Mouse (Mus musculus): ENCODE data around the gene Jazf1. TPM values are rescaled to one million over a fixed set of nuclear protein-coding genes. Genes with fewer than 3 reads are reported as not detected.

The Jazf1 gene
- polyA plus RNA-seq, 1 experiment from 2014 or later = 13.9 TPM

GRCm38 (mm10) chr6:52790781-52791180, 277.6 kb downstream of the Jazf1 start:
- H3K27ac ChIP-seq = no peak overlapping the region
- H3K4me1 ChIP-seq (replicated peaks) = peaks cover 27% of the 10 kb centered on the region
- no peaks in the 10 kb centered on the region for H3K9me3 ChIP-seq (replicated peaks)
- no peaks in the 10 kb centered on the region for H3K36me3 ChIP-seq
- no peak overlapping the region for H3K4me3 ChIP-seq
- no peak overlapping the region for H3K9ac ChIP-seq
- no peaks in the 10 kb centered on the region for H3K27me3 ChIP-seq
- 81% methylated on average over 4 of the region's 4 CpGs for WGBS
- no peak overlapping the region for H3K4me2 ChIP-seq
- ATAC-seq (replicated peaks; ENCODE audit: insufficient number of reproducible peaks, insufficient read depth, low FRiP score, low read depth) = no peak

- 48% methylated on average over 10 of the region's 10 CpGs for WGBS
- Histone ChIP-seq H3K27ac (no peak overlapping the region), H3K4me1 (replicated peaks) (peaks cover 25% of the 10 kb centered on the region), H3K36me3 (no peaks in the 10 kb centered on the region), H3K9me3 (replicated peaks) (no peaks in the 10 kb centered on the region), H3K4me2 (no peak overlapping the region), H3K27me3 (no peaks in the 10 kb centered on the region), H3K4me3 (no peak overlapping the region), H3K9ac (no peak overlapping the region)
- ATAC-seq (replicated peaks; ENCODE audit: insufficient number of reproducible peaks, insufficient read depth, low FRiP score, low read depth) = no peak
Measured at GRCm38 (mm10) chr6:52790316-52790715, 278.1 kb downstream of the Jazf1 start.

- Histone ChIP-seq H3K36me3 (no peaks in the 10 kb centered on the region), H3K27ac (no peak overlapping the region), H3K4me2 (no peak overlapping the region), H3K9me3 (replicated peaks) (no peaks in the 10 kb centered on the region), H3K9ac (no peak overlapping the region), H3K4me1 (replicated peaks) (no peaks in the 10 kb centered on the region), H3K27me3 (no peaks in the 10 kb centered on the region), H3K4me3 (no peak overlapping the region)
- 84% methylated on average over 5 of the region's 5 CpGs for WGBS
- no peak for ATAC-seq (replicated peaks; ENCODE audit: insufficient number of reproducible peaks, insufficient read depth, low FRiP score, low read depth)
Measured at GRCm38 (mm10) chr6:52779546-52779945, 288.9 kb downstream of the Jazf1 start.

- Histone ChIP-seq H3K9me3 (replicated peaks) (no peaks in the 10 kb centered on the region), H3K9ac (no peak overlapping the region), H3K4me3 (no peak overlapping the region), H3K36me3 (no peaks in the 10 kb centered on the region), H3K4me2 (no peak overlapping the region), H3K27ac (no peak overlapping the region), H3K27me3 (no peaks in the 10 kb centered on the region), H3K4me1 (replicated peaks) (no peaks in the 10 kb centered on the region)
- WGBS = 85% methylated on average over 5 of the region's 5 CpGs
- ATAC-seq (replicated peaks; ENCODE audit: insufficient number of reproducible peaks, insufficient read depth, low FRiP score, low read depth) = no peak
Measured at GRCm38 (mm10) chr6:52778523-52778922, 289.9 kb downstream of the Jazf1 start.

- Histone ChIP-seq H3K9ac (no peak overlapping the region), H3K4me1 (replicated peaks) (no peaks in the 10 kb centered on the region), H3K9me3 (replicated peaks) (no peaks in the 10 kb centered on the region), H3K4me2 (no peak overlapping the region), H3K27ac (no peak overlapping the region), H3K27me3 (no peaks in the 10 kb centered on the region), H3K4me3 (no peak overlapping the region), H3K36me3 (no peaks in the 10 kb centered on the region)
- no peak for ATAC-seq (replicated peaks; ENCODE audit: insufficient number of reproducible peaks, insufficient read depth, low FRiP score, low read depth)
- WGBS = 89% methylated on average over 8 of the region's 8 CpGs
Measured at GRCm38 (mm10) chr6:52777034-52777433, 291.4 kb downstream of the Jazf1 start.

GRCm38 (mm10) chr6:52775956-52776355, 292.5 kb downstream of the Jazf1 start:
- Histone ChIP-seq H3K27me3 (no peaks in the 10 kb centered on the region), H3K27ac (no peak overlapping the region), H3K36me3 (no peaks in the 10 kb centered on the region), H3K9me3 (replicated peaks) (no peaks in the 10 kb centered on the region), H3K9ac (no peak overlapping the region), H3K4me2 (no peak overlapping the region), H3K4me1 (replicated peaks) (no peaks in the 10 kb centered on the region), H3K4me3 (no peak overlapping the region)
- ATAC-seq (replicated peaks; ENCODE audit: insufficient number of reproducible peaks, insufficient read depth, low FRiP score, low read depth) = no peak
- 75% methylated on average over 8 of the region's 8 CpGs for WGBS

- Histone ChIP-seq H3K9me3 (replicated peaks) (no peaks in the 10 kb centered on the region), H3K27ac (no peak overlapping the region), H3K27me3 (no peaks in the 10 kb centered on the region), H3K36me3 (peaks cover 1% of the 10 kb centered on the region; the same call in 1 of the 2 replicates), H3K9ac (no peak overlapping the region), H3K4me2 (no peak overlapping the region), H3K4me3 (no peak overlapping the region), H3K4me1 (replicated peaks) (no peaks in the 10 kb centered on the region)
- 69% methylated on average over 3 of the region's 3 CpGs for WGBS
- no peak for ATAC-seq (replicated peaks; ENCODE audit: insufficient number of reproducible peaks, insufficient read depth, low FRiP score, low read depth)
Measured at GRCm38 (mm10) chr6:52775350-52775749, 293.1 kb downstream of the Jazf1 start.

GRCm38 (mm10) chr6:52773132-52773531, 295.3 kb downstream of the Jazf1 start:
- H3K4me3 ChIP-seq = no peak overlapping the region
- H3K36me3 ChIP-seq = peaks cover 16% of the 10 kb centered on the region; the same call in 1 of the 2 replicates
- no peak overlapping the region for H3K4me2 ChIP-seq
- H3K27me3 ChIP-seq = no peaks in the 10 kb centered on the region
- H3K9me3 ChIP-seq (replicated peaks) = no peaks in the 10 kb centered on the region
- H3K4me1 ChIP-seq (replicated peaks) = no peaks in the 10 kb centered on the region
- H3K9ac ChIP-seq = no peak overlapping the region
- WGBS = 71% methylated on average over 5 of the region's 5 CpGs
- H3K27ac ChIP-seq = no peak overlapping the region
- no peak for ATAC-seq (replicated peaks; ENCODE audit: insufficient number of reproducible peaks, insufficient read depth, low FRiP score, low read depth)

- H3K9ac ChIP-seq = no peak overlapping the region
- ATAC-seq (replicated peaks; ENCODE audit: insufficient number of reproducible peaks, insufficient read depth, low FRiP score, low read depth) = no peak
- no peak overlapping the region for H3K27ac ChIP-seq
- no peaks in the 10 kb centered on the region for H3K4me1 ChIP-seq (replicated peaks)
- peaks cover 36% of the 10 kb centered on the region for H3K36me3 ChIP-seq
- H3K4me2 ChIP-seq = no peak overlapping the region
- WGBS = 76% methylated on average over 1 of the region's 1 CpGs
- no peak overlapping the region for H3K4me3 ChIP-seq
- no peaks in the 10 kb centered on the region for H3K9me3 ChIP-seq (replicated peaks)
- H3K27me3 ChIP-seq = no peaks in the 10 kb centered on the region
Measured at GRCm38 (mm10) chr6:52770789-52771188, 297.6 kb downstream of the Jazf1 start.

- H3K27ac ChIP-seq = no peak overlapping the region
- no peaks in the 10 kb centered on the region for H3K9me3 ChIP-seq (replicated peaks)
- H3K27me3 ChIP-seq = no peaks in the 10 kb centered on the region
- ATAC-seq (replicated peaks; ENCODE audit: insufficient number of reproducible peaks, insufficient read depth, low FRiP score, low read depth) = no peak
- no peaks in the 10 kb centered on the region for H3K4me1 ChIP-seq (replicated peaks)
- H3K4me3 ChIP-seq = no peak overlapping the region
- WGBS = 58% methylated on average over 7 of the region's 7 CpGs
- no peak overlapping the region for H3K4me2 ChIP-seq
- no peak overlapping the region for H3K9ac ChIP-seq
- H3K36me3 ChIP-seq = peaks cover 45% of the 10 kb centered on the region
Measured at GRCm38 (mm10) chr6:52765206-52765605, 303.2 kb downstream of the Jazf1 start.

GRCm38 (mm10) chr6:52752832-52753231, 315.6 kb downstream of the Jazf1 start:
- Histone ChIP-seq H3K36me3 (peaks cover 41% of the 10 kb centered on the region), H3K9ac (no peak overlapping the region), H3K4me2 (no peak overlapping the region), H3K4me1 (replicated peaks) (no peaks in the 10 kb centered on the region), H3K4me3 (no peak overlapping the region), H3K27ac (no peak overlapping the region), H3K9me3 (replicated peaks) (no peaks in the 10 kb centered on the region), H3K27me3 (no peaks in the 10 kb centered on the region)
- no peak for ATAC-seq (replicated peaks; ENCODE audit: insufficient number of reproducible peaks, insufficient read depth, low FRiP score, low read depth)
- WGBS = 95% methylated on average over 5 of the region's 5 CpGs

- Histone ChIP-seq H3K9me3 (replicated peaks) (no peaks in the 10 kb centered on the region), H3K27ac (no peak overlapping the region), H3K4me3 (no peak overlapping the region), H3K27me3 (no peaks in the 10 kb centered on the region), H3K4me2 (no peak overlapping the region), H3K36me3 (peaks cover 29% of the 10 kb centered on the region), H3K4me1 (replicated peaks) (peaks cover 6% of the 10 kb centered on the region; the same call in 1 of the 2 replicates), H3K9ac (no peak overlapping the region)
- ATAC-seq (replicated peaks; ENCODE audit: insufficient number of reproducible peaks, insufficient read depth, low FRiP score, low read depth) = no peak
- 92% methylated on average over 2 of the region's 2 CpGs for whole genome bisulfite sequencing
Measured at GRCm38 (mm10) chr6:52734630-52735029, 333.8 kb downstream of the Jazf1 start.

Data from heart, embryonic 15.5 days (tissue).